Mouse (Mus musculus): ENCODE data around the gene Cttnbp2nl.

The Cttnbp2nl gene

DNA sequence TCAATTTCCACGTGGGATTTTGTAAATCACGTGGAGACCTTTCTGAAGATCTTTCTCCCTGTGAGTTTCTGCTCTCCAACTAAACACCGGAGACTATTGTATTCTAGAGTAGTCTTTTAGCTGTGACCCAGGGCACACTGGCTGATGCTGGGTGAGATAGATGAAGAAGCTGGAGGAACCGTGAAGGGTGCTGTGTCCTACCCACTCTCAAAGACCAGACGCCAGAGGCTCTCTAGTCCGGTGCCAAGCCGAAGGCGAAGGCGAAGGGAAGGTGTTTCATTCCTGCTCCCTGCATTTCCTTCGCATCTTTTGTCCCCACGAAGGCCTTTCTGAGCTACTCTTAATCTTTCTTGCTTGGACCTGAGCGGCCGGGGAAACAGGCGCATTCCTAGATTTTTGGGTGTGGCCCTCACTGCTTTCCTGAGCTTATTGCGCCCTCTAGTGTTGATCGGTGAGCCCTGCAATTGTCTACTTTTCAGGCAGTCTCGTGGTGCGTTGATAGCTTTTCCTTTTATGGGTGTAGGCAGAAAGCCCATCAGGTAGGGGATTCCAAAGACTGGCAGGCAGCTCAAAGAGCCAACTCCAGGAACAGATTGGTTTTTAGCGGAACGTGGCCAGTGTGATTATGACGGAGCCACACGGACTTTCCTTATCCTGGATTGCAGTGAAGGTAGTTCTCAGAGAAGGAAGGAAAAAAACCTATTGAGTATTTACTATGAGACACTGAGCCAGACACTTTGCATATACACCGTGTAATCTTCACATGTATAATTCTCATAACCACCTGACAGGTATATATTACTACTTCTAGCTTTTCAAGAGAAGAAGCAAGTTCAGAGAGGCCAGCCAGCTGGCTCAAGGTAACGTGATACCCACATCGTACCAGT, 5.9 kb upstream of the Cttnbp2nl start:
- DNase-seq, result peak; percentile 92

- peak; percentile 73 for DNase-seq
These were observed 2.7 kb upstream of the Cttnbp2nl start for GRCm38 (mm10) chr3:105055666-105056065.

DNA sequence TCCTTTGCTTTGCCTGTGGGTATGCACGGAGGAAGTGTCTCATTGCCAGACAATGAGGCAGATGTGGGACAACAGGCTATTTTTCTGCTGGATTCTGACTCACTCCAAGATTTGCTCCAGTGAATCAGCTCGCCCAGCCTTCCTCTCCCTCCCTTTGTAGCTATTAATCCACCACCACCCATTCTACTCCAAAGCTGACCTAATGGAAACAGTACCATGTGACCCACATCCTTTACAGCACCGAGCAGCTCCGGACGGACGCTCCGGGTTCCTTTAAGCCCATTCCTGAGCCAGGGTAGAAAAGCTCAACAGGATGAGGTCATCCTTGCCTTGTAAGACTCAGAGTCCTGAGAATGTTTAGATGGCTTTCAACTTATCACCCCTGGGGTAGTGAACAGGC, 2.0 kb upstream of the Cttnbp2nl start:
- DNase-seq, result peak; percentile 89

- DNase-seq, result no peak
These were observed 704 bp upstream of the Cttnbp2nl start for GRCm38 (mm10) chr3:105053698-105054001.

DNA sequence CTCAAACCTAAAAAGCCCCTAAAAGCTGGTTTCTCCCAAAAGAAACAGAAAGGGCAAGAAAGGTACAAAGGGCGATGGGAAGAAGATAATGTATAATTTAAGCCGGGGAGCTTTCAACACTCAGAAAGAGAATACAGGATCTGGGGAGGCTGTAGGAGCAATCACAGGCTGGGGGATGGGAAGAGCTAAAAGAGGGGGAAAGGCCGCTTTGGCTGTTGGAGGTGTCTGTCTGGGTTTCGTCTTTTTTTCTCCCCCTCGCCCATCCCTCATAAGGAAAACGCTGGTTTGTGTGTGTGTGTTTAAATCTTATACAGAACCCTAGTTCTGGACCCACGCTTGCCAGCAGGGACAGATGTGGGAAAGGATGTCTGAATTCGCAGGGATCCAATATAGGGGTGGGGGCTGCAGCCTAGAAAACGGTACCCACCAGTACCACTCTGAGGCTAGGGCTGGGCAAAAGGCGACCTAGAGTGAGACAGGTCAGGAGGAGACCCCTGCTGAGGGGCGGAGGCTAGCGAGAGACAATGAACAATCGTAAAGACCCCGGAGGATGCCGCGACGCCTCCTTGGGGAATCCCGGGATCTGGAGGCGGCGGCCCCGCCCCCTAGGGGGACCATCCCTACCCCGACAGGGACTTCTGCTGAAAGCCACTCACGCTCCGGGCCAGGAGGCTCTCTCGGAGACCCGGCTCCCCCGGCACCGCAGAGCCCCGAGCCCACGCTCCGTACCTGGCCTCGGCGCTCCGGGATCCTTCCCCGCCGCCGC, 592 bp downstream of the Cttnbp2nl start:
- DNase-seq, result peak; percentile 23

- no peak for DNase-seq
These were observed 1.8 kb downstream of the Cttnbp2nl start for GRCm38 (mm10) chr3:105051103-105051502.

DNA sequence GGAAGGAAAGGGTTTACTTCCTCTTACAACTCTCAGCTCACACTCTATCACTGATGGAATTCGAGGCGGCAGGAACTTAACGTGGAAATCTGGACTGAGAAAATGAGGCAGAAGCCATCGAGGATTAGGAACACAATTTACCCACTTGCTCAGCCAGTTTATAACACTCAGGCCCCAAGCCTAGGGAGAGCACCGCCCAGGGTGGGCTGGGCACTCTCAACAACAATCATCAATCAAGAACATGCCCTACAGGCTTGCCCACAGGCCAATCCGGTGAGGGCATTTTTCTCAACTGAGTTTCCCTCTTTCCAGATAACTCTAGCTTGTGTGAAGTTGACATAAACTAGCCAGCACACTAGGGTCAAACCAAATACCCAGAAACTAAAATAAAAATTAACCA, 3.1 kb downstream of the Cttnbp2nl start:
- no peak for DNase-seq

DNA sequence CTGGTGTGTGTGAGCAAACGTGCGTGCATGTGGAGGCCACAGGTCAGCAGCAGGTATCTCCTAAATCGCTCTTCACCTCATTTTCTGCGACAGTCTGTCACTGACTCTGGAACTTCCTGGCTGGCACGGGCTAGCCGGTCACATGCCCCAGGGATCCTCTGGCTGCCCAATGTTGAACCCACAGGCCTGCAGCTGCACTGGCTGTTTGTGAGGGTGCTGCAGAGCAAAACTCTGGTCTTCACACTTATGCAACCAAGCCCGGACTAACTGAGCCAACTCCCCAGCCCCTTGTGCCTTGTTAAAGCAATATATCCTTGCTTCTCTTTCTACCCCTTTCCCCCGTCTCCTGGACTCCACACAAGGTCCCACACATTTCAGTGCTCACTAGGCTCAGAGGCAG, 5.3 kb downstream of the Cttnbp2nl start:
- peak; percentile 71 for DNase-seq

GRCm38 (mm10) chr3:105046870-105047269, 6.1 kb downstream of the Cttnbp2nl start:
- DNase-seq, result no peak

GRCm38 (mm10) chr3:105043746-105044145, 9.2 kb downstream of the Cttnbp2nl start:
- DNase-seq, result no peak

DNA sequence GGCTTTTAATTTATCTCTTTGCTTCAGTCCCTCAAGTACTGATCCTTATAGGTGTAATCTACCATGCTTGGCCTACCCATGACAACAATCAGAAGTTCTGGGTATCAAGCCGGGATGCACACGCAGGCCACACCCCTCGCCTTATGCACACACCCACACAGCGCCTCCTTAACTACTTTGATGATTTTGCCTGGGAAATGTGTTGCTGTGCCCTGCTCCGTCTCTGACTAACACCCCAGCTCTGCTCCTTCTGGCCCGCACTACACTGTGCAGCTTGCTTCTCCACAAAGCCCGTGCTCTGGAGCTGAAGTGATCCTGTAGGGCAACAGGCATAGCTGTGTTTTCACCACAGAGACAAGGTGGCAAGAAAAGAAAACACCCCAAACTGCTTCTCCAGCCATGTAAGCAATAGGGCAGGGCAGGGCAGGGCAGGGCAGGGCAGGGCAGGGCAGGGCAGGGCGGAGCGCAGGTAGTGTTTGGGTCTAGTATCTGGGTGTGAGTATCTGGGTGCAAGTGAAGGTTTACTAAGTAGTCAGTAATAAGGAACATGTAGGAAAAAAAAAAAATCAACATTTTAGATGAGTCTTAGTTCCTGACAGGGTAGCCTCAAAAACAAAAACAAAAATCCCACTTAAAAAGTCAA, 11.8 kb downstream of the Cttnbp2nl start:
- DNase-seq, result no peak

DNA sequence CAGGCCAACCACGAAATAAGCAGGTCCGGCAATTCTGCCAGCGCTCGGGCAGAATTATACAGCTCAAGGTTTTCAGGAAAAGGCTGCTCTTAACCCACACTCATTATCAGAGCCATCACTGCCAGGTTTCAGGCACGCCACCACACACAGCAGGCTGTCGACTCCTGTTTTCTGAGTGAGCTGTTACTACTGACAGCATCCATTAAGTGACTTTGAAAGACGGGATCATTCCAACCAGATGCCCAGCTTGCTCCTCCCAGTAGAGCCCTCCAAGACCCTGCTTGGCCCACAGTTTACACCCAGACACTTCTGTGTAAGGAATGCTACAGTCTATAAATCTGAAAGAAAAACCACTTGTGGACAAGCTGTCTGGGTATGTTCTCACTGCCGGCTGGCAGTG, 12.9 kb downstream of the Cttnbp2nl start:
- peak; percentile 62 for DNase-seq

GRCm38 (mm10) chr3:105037240-105037770, 15.6 kb downstream of the Cttnbp2nl start:
- no peak for DNase-seq

GRCm38 (mm10) chr3:105036281-105036847, 16.6 kb downstream of the Cttnbp2nl start:
- DNase-seq, result peak; percentile 47

DNA sequence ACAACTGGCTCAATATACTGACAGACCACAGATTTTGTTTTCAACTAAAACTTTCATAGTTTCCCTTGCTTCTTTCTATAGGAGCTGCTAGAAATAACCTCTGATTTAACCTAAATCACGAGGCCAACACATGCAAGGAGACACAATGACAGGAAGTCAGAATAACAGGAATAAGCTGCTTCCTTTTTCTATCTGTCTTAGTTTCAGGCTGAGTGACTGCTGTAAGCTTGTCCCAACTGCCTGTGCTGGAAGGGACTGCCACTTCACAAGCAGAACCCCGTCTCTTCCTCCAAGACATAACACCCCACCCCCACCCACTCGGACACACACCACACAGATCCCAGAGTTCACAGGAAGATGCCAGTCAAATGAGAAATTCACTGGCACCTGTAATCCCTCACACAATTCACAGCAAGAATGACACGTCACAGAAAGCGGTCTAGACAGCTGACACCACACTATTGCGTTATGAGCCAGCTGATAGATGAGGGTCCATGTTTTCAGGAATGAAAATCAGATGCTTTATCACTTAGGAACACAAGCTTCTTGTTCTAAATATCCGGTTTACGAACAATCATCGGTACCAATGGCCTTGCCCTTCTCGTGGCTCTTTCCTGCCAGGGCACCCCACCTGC, 29.5 kb downstream of the Cttnbp2nl start:
- DNase-seq, result peak; percentile 47

DNA sequence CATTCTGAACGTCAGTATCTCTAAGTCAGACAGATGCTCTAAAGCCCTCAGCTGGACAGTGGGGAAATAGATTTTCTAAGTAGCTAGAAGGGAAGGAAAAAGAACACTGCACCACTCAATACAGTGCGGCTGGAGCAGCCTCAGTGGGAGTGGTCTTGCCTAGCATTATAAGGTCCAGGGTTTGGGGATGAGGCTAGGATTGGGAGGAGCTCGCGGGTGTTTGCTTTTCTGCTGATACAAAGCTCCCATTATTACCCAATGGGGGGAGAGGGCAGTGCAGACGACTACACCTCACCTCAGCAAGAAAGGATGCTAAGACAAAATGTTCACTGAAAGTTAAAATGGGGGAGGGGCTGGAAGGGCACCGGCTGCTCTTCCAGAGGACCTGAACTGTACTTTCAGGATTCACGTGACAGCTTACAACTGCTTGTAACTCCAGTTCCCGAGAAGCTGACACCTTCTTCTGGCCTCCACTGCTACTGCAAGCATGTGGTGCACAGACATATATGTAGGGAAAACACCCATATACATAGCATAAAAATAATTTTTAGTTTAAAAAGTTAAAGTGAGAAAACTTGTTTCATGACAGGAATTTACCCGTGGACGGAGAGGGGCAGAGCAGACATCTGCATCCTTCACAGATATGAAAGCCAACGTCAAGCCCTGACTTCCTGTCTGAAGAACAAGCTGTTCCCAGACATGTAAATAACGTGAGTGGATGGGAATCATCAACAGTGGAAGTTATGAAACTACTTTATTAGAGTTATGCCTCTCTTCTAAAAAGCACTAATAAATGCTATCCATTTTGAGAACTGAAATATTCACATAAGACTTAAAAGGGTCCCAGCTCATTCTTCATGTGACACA, 32.9 kb downstream of the Cttnbp2nl start:
- DNase-seq, result peak; percentile 78

DNA sequence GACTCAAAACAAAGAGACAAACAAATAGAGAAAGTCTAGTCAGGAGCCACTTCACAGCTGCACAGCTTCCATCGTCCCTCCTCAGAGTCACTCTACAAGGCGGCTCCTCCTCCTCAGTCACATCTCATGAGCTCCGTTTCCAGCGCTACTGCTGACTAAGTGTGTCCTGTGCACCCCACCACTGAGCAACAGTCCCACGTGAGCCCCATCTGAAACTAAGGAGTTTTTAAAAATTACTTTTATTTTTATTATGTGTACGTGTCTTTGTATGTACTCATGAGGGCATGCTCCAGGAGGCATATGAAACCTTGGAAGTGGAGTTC, 34.2 kb downstream of the Cttnbp2nl start:
- DNase-seq, result no peak

- peak; percentile 72 for DNase-seq
These were observed 34.7 kb downstream of the Cttnbp2nl start for GRCm38 (mm10) chr3:105018085-105018782.

DNA sequence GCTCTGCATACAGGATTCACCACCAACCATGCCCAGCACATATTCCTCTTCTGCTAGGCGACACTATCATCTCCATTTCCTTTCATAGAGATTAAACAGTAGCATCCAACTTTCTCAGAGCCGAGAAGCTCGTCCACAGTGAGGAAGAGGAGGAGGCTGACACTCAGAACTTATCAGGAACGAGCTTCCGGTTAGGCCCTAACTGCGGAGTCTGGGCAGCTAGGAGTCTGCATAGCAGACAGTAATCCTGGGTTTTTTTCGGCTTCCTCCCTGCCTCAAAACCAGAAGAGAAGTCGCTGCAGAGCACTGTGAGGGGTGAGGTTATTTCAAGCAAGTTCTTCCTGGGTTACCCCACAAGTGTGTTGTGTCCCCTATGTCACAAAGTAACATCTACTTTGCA, 35.6 kb downstream of the Cttnbp2nl start:
- DNase-seq, result no peak

DNA sequence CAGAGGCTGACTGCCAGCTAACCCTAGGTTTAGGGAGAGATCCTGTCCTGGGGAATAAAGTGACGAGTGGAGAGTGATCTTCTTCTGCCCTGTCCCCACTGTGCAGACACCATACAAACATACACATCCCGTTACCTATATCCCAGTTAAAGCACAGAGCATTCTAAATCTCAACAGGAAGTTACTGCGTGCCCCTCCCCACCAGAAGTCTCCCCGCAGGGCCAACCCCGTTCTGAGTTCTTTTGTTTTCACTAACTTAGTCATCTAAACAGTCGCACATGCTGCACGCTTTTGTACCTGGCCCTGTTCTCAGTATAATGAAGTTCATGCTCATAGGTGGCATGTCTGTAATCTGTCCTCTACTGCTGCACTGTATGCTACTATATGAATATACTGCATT, 36.7 kb downstream of the Cttnbp2nl start:
- peak; percentile 45 for DNase-seq

- DNase-seq, result no peak
These were observed 38.0 kb downstream of the Cttnbp2nl start for GRCm38 (mm10) chr3:105014908-105015307.
